Mouse (Mus musculus) limb, embryonic 12.5 days (tissue): ENCODE measurements around the gene Serpinb1c. TPM values are rescaled to one million over a fixed set of nuclear protein-coding genes. Genes with fewer than 3 reads are reported as not detected.
"Not testable (repeated sequence)": the region's sequence is repeated elsewhere in the genome, so short reads cannot be mapped to it uniquely, and the experiment has no call there.

ENCODE experiments used
- ATAC-seq: fragments of 200-750 bp; cut with Nextera tagmentation; 2 replicates; pipeline ENCODE4 v1.8.0; 2017; ENCODE audit warnings: low read depth, moderate TSS enrichment; ENCODE audit not compliant: insufficient number of reproducible peaks, insufficient read depth, low FRiP score, low TSS enrichment
- H3K27ac ChIP-seq: fragments of 300-500 bp; sonication (generic); 2 replicates; pipeline ENCODE4 v1.5.1; 2016; ENCODE audit warnings: mild to moderate bottlenecking, moderate library complexity
- H3K27me3 ChIP-seq: fragments of 300-500 bp; sonication (generic); 2 replicates; pipeline ENCODE4 v1.6.1; 2016; ENCODE audit warnings: mild to moderate bottlenecking, moderate library complexity
- H3K36me3 ChIP-seq: fragments of 300-500 bp; sonication (generic); 2 replicates; pipeline ENCODE4 v1.6.1; 2016; ENCODE audit warnings: mild to moderate bottlenecking, moderate library complexity
- H3K4me1 ChIP-seq: fragments of 300-500 bp; sonication (generic); replicated peaks from 2 replicates; pipeline ENCODE4 v1.6.1; 2016
- H3K4me2 ChIP-seq: fragments of 300-500 bp; sonication (generic); 2 replicates; pipeline ENCODE4 v1.6.1; 2016; ENCODE audit warnings: mild to moderate bottlenecking, moderate library complexity
- H3K4me3 ChIP-seq: fragments of 300-500 bp; sonication (generic); replicated peaks from 2 replicates; pipeline ENCODE4 v1.5.1; 2016; ENCODE audit warnings: mild to moderate bottlenecking
- H3K9ac ChIP-seq: fragments of 300-500 bp; sonication (generic); replicated peaks from 2 replicates; pipeline ENCODE4 v1.6.1; 2016; ENCODE audit warnings: mild to moderate bottlenecking, moderate library complexity
- H3K9me3 ChIP-seq: fragments of 300-500 bp; sonication (generic); 2 replicates; pipeline ENCODE4 v1.6.1; 2016; ENCODE audit warnings: mild to moderate bottlenecking, moderate library complexity
- WGBS: fragments of 180-500 bp; shearing (Covaris S2); methylation state at CpG from one replicate; pipeline ENCODE4 v1.1.7; 2016; 5-methylcytosine and 5-hydroxymethylcytosine counted together
- polyA plus RNA-seq: library from polyadenylated mRNA; unstranded; fragments of >200 nt; fragmentation: Nextera tagmentation; extraction: Ambion mirVana; gene quantifications from 2 replicates; pipeline ENCODE4 v1.2.1, GENCODE M21; 2016

Serpinb1c gene
- polyA plus RNA-seq, 1 experiment from 2014 or later = not detected

DNA sequence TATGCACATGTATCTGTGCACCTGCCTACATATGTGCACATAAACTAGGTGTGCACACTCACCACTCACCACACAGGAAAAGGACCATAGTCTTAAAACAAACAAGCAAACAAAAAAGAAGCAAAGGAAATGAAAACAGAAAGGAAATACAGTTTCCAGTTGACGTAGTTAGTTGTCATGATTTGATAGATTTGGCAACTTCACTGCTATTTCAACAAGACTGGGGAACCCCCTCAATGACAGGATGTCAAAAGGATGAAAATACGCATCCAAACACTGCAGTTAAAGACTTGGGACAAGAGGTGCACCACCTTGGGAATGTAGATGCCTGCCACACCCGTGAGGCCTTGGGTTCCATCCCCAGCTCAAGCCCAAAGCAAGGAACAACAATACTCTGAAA is 33.5 kb downstream of the Serpinb1c start:
- H3K27me3 ChIP-seq, H3K36me3 ChIP-seq, H3K9ac ChIP-seq, H3K4me3 ChIP-seq, H3K4me1 ChIP-seq, ATAC-seq, H3K27ac ChIP-seq, H3K9me3 ChIP-seq, H3K4me2 ChIP-seq: not testable (repeated sequence)
- WGBS = 72% methylated on average over 3 of the region's 3 CpGs

DNA sequence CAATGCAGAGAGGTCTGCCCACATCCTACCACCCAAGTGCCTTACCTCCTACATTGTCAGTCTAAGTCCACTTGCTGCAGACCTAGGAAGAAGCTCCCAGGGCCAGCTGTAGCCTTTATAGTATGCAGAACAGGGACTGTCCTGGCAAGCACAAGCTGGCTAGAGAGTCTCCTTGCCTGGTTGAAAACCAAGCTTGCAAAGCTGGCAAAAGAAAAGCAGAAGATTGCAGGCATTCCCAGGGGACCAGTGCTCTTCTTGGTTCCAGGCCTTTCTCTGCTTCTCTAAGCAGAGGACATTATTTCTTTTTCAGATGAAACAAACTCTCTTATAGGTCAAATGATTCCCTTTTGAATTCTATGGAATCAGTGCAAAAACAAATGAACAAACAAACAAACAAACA is 34.6 kb downstream of the Serpinb1c start:
- H3K4me1 ChIP-seq = no peaks in the 10 kb centered on the region
- H3K27me3 ChIP-seq = peaks cover 7% of the 10 kb centered on the region; the same call in 1 of the 2 replicates
- H3K9me3 ChIP-seq = no peaks in the 10 kb centered on the region
- no peak overlapping the region for H3K27ac ChIP-seq
- H3K4me2 ChIP-seq = no peak overlapping the region
- no peak overlapping the region for H3K4me3 ChIP-seq
- ATAC-seq = no peak
- H3K9ac ChIP-seq = no peak overlapping the region
- H3K36me3 ChIP-seq = no peaks in the 10 kb centered on the region

DNA sequence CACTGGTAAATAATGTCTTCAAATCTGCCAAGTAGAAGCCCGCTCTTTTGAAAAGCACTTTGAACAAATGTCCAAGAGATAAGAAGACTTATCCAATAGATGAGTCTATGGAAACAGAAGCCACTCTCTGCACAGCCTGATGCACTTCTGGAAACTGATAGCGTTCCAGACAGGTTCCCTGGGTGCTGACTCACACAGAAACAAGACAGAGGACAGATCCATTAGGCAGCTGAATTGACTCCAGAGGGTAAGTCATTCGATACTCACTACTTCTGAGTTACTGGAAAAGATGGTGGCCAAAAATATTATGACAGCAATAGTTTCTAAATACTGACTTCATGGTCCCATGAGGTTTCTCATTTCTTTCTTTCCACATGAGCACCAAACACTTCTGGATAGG is 37.2 kb downstream of the Serpinb1c start:
- ATAC-seq = no peak
- WGBS = 83% methylated on average over 3 of the region's 3 CpGs
- no peak overlapping the region for H3K4me2 ChIP-seq

DNA sequence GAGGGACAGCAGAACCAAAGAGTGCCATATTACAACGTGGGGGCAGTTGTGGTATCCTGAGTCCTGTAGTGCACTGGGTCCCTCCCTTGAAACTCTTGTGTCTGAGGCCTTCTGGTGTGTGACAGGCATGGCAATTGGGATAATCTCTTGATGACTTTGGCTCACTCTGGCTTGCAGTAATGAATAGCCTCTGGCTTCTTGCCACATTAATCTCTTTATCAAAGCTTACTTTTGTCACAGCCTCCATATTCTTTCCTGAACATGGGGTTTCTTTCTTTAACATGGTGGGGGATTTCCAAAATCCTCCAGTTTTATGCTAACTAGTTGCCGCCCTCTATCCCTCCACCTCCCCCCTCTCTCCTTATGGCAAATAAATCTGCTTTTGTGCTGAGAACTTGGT is 44.9 kb downstream of the Serpinb1c start:
- no peak for ATAC-seq
- 74% methylated on average over 2 of the region's 2 CpGs for WGBS

More for the DNA sequence above, 37.2 kb downstream of the Serpinb1c start:
- Histone ChIP-seq H3K4me3 (no peak overlapping the region), H3K27ac (no peak overlapping the region), H3K4me1 (no peaks in the 10 kb centered on the region), H3K27me3 (peaks cover 7% of the 10 kb centered on the region; the same call in 1 of the 2 replicates), H3K9ac (no peak overlapping the region), H3K36me3 (no peaks in the 10 kb centered on the region), H3K9me3 (no peaks in the 10 kb centered on the region)

DNA sequence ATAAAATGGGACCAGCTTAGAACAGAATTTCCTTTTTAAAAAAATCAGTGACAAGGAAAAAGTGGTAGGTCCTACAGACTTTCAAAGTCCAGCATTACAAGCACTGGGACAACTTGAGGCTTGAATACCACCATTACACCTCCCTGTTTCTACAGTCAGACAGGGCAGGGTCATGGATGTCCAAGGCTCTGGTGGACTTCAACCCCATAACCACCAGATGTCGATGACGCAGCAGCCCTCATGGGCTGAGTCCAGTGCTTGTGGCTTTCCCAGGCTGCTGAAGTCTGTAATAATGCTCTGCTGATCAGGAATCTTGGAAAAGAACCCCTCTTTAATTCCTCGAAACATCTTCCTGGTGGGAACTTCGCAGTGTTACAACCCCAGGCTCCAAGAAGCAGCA is 45.5 kb downstream of the Serpinb1c start:
- Histone ChIP-seq H3K9me3 (no peaks in the 10 kb centered on the region), H3K27me3 (no peaks in the 10 kb centered on the region), H3K27ac (no peak overlapping the region), H3K4me1 (peaks cover 12% of the 10 kb centered on the region), H3K36me3 (no peaks in the 10 kb centered on the region), H3K9ac (no peak overlapping the region), H3K4me2 (no peak overlapping the region), H3K4me3 (no peak overlapping the region)
- ATAC-seq = no peak
- WGBS = 91% methylated on average over 4 of the region's 4 CpGs

More for the DNA sequence above, 44.9 kb downstream of the Serpinb1c start:
- peaks cover 12% of the 10 kb centered on the region for H3K4me1 ChIP-seq
- H3K9me3 ChIP-seq = no peaks in the 10 kb centered on the region
- H3K36me3 ChIP-seq = no peaks in the 10 kb centered on the region
- H3K27me3 ChIP-seq = no peaks in the 10 kb centered on the region
- H3K4me2 ChIP-seq = no peak overlapping the region
- no peak overlapping the region for H3K4me3 ChIP-seq
- H3K9ac ChIP-seq = no peak overlapping the region
- no peak overlapping the region for H3K27ac ChIP-seq

DNA sequence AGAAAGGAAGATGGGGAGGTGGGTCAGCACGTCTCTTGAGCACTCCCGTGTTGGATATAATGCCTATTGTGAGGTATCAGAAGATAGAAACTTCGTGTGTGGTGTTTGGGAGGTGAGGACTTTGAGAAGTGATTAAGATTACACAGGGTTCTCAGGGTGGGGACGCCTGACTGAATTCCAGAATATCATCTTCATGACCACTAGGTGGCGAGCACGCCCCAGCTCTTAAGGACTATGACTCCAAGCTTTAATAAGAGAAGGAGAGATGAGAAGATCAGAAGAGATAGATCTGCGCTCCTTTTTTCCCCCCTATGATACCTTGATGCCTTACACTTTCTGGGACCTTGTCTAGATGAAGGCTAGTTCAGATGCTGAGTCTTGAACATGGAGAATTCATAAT is 46.0 kb downstream of the Serpinb1c start:
- no peak; the same call in 1 of the 2 replicates for ATAC-seq
- H3K27me3 ChIP-seq = no peaks in the 10 kb centered on the region
- 16% methylated on average over 7 of the region's 7 CpGs for WGBS
- no peaks in the 10 kb centered on the region for H3K9me3 ChIP-seq
- H3K36me3 ChIP-seq = no peaks in the 10 kb centered on the region
- H3K27ac ChIP-seq = no peak overlapping the region
- no peak overlapping the region for H3K4me3 ChIP-seq
- H3K4me1 ChIP-seq = peaks cover 12% of the 10 kb centered on the region
- no peak overlapping the region for H3K9ac ChIP-seq
- no peak overlapping the region for H3K4me2 ChIP-seq

DNA sequence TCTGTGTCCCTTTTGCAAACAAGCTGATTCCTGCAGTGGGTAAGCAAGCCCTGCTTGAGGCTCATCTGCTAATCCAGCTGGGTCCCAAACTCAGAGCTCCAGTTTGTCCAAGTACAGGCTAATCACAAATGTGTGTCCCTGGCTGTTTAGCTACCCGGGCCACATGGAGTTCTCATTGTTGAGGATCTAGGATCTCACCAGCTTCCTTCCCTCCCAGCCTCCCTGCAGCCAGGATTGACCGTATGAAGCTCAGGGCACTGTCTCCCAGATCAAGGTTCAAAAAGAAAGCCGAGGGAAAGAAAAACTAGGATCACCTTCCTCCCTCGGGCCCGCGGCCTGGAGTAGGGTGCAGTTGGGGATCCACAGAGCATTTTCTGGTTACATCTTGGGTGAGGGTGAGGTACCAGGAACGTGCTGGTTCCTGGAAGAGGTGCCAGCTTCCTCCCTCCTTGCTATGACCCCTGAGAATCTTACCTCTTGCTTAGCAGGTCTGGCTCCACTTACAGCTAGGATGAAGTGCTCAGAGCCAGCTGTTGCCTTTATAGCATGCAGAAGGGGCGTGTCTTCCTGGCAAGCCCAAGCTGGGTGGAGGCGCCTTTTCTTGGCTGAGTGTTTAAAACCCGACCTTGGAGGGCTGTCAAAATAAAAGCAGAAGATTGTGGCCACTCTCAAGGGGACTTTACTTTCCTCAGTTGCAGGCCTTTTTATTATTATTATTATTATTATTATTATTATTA is 47.2 kb downstream of the Serpinb1c start, which contains the start of gene Serpinb1a:
Serpinb1a (minus strand) TSS at position 518 of the 737 bp plus-strand sequence.
- H3K36me3 ChIP-seq = no peaks in the 10 kb centered on the region
- H3K4me2 ChIP-seq = no peak within 1 kb of the TSS
- H3K9ac ChIP-seq = no peak within 1 kb of the TSS
- H3K27ac ChIP-seq = no peak within 1 kb of the TSS
- H3K27me3 ChIP-seq = no peaks in the 10 kb centered on the region
- WGBS = 42% methylated on average over 10 of the region's 10 CpGs
- peaks cover 12% of the 10 kb centered on the region for H3K4me1 ChIP-seq
- H3K9me3 ChIP-seq = no peaks in the 10 kb centered on the region
- peak; percentile 78; the same call in 1 of the 2 replicates for ATAC-seq
- no peak within 1 kb of the TSS for H3K4me3 ChIP-seq

DNA sequence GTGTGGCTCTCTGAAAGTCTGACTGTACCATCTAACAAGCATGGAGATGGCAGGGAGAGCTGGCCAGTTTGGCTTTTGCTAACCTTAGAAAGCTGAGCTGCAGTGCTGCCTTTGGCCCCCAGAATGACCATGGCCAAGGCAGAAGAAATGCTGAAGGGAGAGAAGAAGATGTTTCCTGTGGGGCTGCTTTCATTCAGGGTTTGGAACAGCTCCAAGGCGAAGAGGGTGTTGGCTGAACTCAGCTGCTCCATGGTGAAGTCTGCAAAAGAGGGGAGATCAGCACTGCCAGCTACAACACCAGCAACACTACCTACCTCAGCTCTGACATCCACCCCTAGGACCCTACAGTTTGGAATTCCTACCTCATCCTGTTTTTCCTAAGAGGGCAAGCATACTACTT is 47.9 kb downstream of the Serpinb1c start:
- Histone ChIP-seq H3K9ac (no peak overlapping the region), H3K27me3 (no peaks in the 10 kb centered on the region), H3K9me3 (no peaks in the 10 kb centered on the region), H3K36me3 (no peaks in the 10 kb centered on the region), H3K4me1 (peaks cover 12% of the 10 kb centered on the region), H3K4me2 (no peak overlapping the region), H3K4me3 (no peak overlapping the region), H3K27ac (no peak overlapping the region)
- ATAC-seq = no peak
- 60% methylated on average over 1 of the region's 1 CpGs for WGBS

DNA sequence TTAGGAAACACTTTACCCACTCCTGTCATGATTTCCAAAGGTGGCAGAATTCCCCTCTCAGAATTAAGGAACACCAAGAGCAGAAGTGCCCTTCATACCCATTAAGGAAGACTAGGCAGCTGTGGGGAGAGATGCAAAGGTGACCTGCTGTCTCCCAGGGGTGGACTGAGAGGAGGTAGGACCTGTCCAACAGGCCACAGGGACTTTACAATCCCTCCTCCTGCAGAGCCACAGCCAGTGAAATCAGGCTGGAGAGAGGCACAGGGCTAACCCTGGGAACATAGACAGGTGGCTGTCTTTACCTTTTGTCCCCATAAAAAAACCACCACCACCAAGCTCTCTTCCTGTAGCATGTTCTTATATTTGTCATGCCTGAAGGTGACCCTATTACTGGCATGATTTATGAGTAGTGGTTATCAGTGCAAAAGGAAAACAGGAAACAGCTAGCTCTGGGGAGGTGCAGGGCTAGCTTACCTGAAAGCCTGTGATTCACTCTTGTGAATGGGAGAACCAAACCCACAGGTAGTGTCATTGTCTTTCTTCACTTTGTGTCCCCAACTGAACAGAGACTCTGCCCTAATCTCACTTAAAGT is 48.4 kb downstream of the Serpinb1c start:
- no peak for ATAC-seq
- no peaks in the 10 kb centered on the region for H3K9me3 ChIP-seq
- no peak overlapping the region for H3K9ac ChIP-seq
- peaks cover 12% of the 10 kb centered on the region for H3K4me1 ChIP-seq
- no peak overlapping the region for H3K27ac ChIP-seq
- H3K36me3 ChIP-seq = no peaks in the 10 kb centered on the region
- H3K4me3 ChIP-seq = no peak overlapping the region
- no peaks in the 10 kb centered on the region for H3K27me3 ChIP-seq
- H3K4me2 ChIP-seq = no peak overlapping the region

DNA sequence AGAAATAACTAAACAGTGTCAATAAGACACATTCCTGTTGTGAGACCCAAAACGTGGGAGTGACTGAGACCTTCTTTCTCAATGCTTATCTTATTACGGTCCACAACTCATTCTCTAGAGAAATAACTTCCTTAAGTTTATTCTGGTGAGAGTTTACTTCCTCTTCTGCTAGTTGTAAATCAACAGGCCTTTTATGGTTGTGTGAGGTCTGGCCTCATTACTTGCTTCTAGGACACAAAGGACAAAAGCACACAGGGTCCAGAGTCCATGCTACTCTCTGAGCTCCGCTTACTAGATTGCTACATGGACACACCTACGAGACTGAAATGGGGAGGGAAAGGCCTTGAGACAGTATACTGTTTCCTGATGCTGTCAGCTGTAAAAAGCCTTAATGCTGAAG is 48.9 kb downstream of the Serpinb1c start:
- no peak overlapping the region for H3K4me2 ChIP-seq
- H3K27me3 ChIP-seq = no peaks in the 10 kb centered on the region
- H3K9ac ChIP-seq = no peak overlapping the region
- 40% methylated on average over 4 of the region's 4 CpGs for WGBS
- ATAC-seq = no peak
- no peak overlapping the region for H3K4me3 ChIP-seq
- no peaks in the 10 kb centered on the region for H3K36me3 ChIP-seq
- H3K9me3 ChIP-seq = no peaks in the 10 kb centered on the region
- H3K27ac ChIP-seq = no peak overlapping the region
- peaks cover 12% of the 10 kb centered on the region for H3K4me1 ChIP-seq

DNA sequence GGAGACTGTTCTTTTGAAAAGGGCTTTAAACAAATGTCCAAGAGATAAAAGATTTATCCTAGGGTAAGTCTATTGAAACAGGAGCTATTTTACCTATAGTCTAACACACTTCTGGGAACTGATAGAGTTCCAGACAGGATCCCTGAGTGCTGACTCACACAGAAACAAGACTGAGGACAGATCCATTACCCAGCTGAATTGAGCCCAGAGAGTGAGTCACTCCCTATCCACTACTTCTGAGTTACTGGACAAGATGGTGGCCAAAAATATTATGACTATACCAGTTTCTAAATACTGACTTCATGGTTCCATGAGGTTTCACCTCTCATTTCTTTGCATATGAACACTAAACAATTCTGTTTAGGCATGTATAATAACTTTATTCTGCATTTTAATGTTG is 51.8 kb downstream of the Serpinb1c start:
- H3K4me2 ChIP-seq = no peak overlapping the region
- ATAC-seq = no peak
- peaks cover 12% of the 10 kb centered on the region for H3K4me1 ChIP-seq
- no peaks in the 10 kb centered on the region for H3K36me3 ChIP-seq
- H3K27me3 ChIP-seq = no peaks in the 10 kb centered on the region
- no peak overlapping the region for H3K9ac ChIP-seq
- H3K4me3 ChIP-seq = no peak overlapping the region
- H3K27ac ChIP-seq = no peak overlapping the region
- H3K9me3 ChIP-seq = no peaks in the 10 kb centered on the region

DNA sequence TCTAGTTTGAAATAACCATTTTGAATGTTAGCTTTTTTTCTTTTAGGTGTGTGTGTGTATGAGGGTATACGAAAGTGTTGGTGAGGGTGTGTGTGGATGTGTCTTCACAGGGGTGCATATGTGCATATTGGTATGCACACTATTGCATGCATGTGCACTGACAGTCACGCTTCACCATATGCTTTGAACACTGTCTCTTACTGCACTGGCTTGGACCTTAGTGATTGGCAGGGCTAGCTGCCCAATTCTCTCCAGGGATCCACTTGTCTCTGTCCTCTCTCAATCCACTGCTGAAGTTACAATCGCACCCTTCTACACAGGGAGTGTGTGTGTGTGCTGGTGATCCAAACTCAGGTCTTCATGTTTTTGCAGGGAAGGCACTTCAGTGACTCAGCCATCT is 56.7 kb downstream of the Serpinb1c start:
- no peak for ATAC-seq
- H3K4me1 ChIP-seq = no peaks in the 10 kb centered on the region
- H3K9ac ChIP-seq = no peak overlapping the region
- no peaks in the 10 kb centered on the region for H3K9me3 ChIP-seq
- no peak overlapping the region for H3K4me2 ChIP-seq
- 92% methylated on average over 3 of the region's 3 CpGs for WGBS
- no peak overlapping the region for H3K27ac ChIP-seq
- H3K27me3 ChIP-seq = no peaks in the 10 kb centered on the region
- H3K36me3 ChIP-seq = no peaks in the 10 kb centered on the region
- no peak overlapping the region for H3K4me3 ChIP-seq
